Mouse (Mus musculus) olfactory bulb, adult 2 months (tissue): Measurements from ENCODE around the gene Lamtor2.

Source experiments
- CTCF ChIP-seq: fragments of 200-500 bp; IDR thresholded peaks from 2 replicates; pipeline ENCODE4 v1.5.1; 2012; ENCODE audit warnings: low read depth, mild to moderate bottlenecking, low read length, moderate library complexity; ENCODE audit not compliant: insufficient read depth
- POLR2A ChIP-seq: fragments of 200-500 bp; IDR thresholded peaks from 2 replicates; pipeline ENCODE4 v1.6.1; 2012; ENCODE audit warnings: mild to moderate bottlenecking, low read depth, low read length, moderate library complexity; ENCODE audit not compliant: insufficient read depth

DNA sequence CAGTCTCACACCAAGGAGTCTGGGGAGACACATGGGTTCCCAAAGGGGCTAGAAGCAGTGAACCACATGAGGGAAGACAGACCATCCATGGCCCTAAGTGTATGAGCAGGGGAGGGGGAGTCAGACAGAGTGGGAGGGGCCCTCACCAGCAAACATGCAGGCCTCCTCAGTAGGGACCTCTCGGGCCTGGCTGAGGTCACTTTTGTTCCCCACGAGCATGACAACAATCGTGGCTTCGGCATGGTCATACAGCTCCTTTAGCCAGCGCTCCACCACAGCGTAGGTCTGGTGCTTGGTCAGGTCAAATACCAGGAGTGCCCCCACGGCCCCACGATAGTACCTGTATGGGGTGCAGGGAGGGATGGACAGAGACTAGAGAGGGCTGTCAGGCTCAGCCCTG, 9.7 kb downstream of the Lamtor2 start:
- TF ChIP-seq CTCF (no peak), POLR2A (no peak)
